Mouse (Mus musculus): Measurements from ENCODE around the gene Cd274.
A peak's percentile ranks its signal among the peaks of the same experiment; 100 is the strongest.

Cd274 gene

GRCm38 (mm10) chr19:29422796-29423195, 55.5 kb downstream of the Cd274 start:
- DNase-seq (ENCODE audit: low read depth, low spot score) = peak; percentile 21

- no peak for DNase-seq (ENCODE audit: low read depth, low spot score)
Observed at GRCm38 (mm10) chr19:29430516-29430915, 63.3 kb downstream of the Cd274 start.

GRCm38 (mm10) chr19:29430953-29431352, 63.7 kb downstream of the Cd274 start:
- no peak for DNase-seq (ENCODE audit: low read depth, low spot score)

GRCm38 (mm10) chr19:29436793-29437479, 69.7 kb downstream of the Cd274 start:
- DNase-seq (ENCODE audit: low read depth, low spot score) = no peak
